Mouse (Mus musculus): ENCODE measurements at regions not wholly inside any gene's neighbourhood (a gene's known extent, or its start where the extent isn't known, plus 50 kb on each side); places are given as distances from the start of the nearest gene placed in this dataset.

DNA sequence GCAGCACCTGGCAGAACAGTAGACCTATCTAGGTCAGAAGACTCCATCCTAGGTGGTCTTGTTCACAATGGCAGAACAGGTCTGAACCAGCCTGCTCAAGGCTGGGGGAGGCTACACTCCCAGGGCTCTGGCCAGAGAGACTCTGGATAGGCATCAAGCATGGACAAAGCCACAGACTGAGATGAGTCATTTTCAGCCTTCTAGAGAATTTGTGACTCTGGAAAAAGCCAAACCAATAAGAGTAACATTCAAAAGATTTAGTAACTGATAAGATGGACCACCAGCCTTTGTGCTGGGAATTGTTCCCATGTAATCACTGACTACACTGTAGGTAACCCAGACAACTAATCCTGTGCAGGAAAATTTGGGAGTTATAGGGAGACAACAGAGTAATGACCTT is 320.3 kb upstream of the Gm9747 start:
- no peak for ATAC-seq
- no peak overlapping the region for H3K27ac ChIP-seq (ENCODE audit: low read length)
- no peaks in the 10 kb centered on the region for H3K4me1 ChIP-seq (ENCODE audit: control insufficient read depth, insufficient read depth, low read length)
- no peak overlapping the region for H3K4me3 ChIP-seq (ENCODE audit: low read depth, low read length)
- no peaks in the 10 kb centered on the region for H3K27me3 ChIP-seq (ENCODE audit: control insufficient read depth, insufficient read depth, low read depth, low read length)
- H3K36me3 ChIP-seq (ENCODE audit: control insufficient read depth, insufficient read depth, low read length) = no peaks in the 10 kb centered on the region
- H3K9me3 ChIP-seq (replicated peaks; ENCODE audit: control insufficient read depth, low read length, poor library complexity, severe bottlenecking) = no peaks in the 10 kb centered on the region
- H3K9ac ChIP-seq (ENCODE audit: low read depth, low read length) = no peak overlapping the region
- no peak overlapping the region for H3K4me2 ChIP-seq (ENCODE audit: low read length)

DNA sequence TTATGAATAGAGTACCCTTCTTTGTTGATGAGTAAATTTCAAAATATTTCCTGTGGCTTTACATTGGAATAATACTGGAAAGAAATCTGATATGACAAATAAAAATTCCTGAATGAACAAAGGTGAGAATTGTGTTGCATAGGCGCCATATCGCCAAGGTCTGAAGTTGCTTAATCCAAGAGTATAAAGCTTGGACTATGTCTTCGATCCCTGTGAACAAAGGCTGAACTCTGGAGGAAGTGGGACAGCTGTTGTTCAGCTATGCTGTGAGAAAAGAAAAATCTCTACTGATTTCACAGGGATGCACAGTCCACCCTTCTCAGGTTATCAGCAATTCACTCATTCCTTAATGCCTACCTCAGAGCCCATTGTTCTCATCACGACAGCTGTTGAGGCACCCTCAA is 319.3 kb upstream of the Gm9747 start:
- Histone ChIP-seq H3K27me3 (ENCODE audit: control insufficient read depth, insufficient read depth, low read depth, low read length) (no peaks in the 10 kb centered on the region), H3K4me1 (ENCODE audit: control insufficient read depth, insufficient read depth, low read length) (no peaks in the 10 kb centered on the region), H3K27ac (ENCODE audit: low read length) (no peak overlapping the region), H3K9me3 (replicated peaks; ENCODE audit: control insufficient read depth, low read length, poor library complexity, severe bottlenecking) (no peaks in the 10 kb centered on the region), H3K36me3 (ENCODE audit: control insufficient read depth, insufficient read depth, low read length) (no peaks in the 10 kb centered on the region), H3K4me2 (ENCODE audit: low read length) (no peak overlapping the region), H3K9ac (ENCODE audit: low read depth, low read length) (no peak overlapping the region), H3K4me3 (ENCODE audit: low read depth, low read length) (no peak overlapping the region)
- no peak for ATAC-seq
- WGBS = 86% methylated on average over 4 of the region's 4 CpGs

- Histone ChIP-seq H3K4me3 (ENCODE audit: low read depth, low read length) (no peak overlapping the region), H3K4me1 (ENCODE audit: control insufficient read depth, insufficient read depth, low read length) (no peaks in the 10 kb centered on the region), H3K9me3 (replicated peaks; ENCODE audit: control insufficient read depth, low read length, poor library complexity, severe bottlenecking) (no peaks in the 10 kb centered on the region), H3K4me2 (ENCODE audit: low read length) (no peak overlapping the region), H3K9ac (ENCODE audit: low read depth, low read length) (no peak overlapping the region), H3K36me3 (ENCODE audit: control insufficient read depth, insufficient read depth, low read length) (no peaks in the 10 kb centered on the region), H3K27me3 (ENCODE audit: control insufficient read depth, insufficient read depth, low read depth, low read length) (no peaks in the 10 kb centered on the region), H3K27ac (ENCODE audit: low read length) (no peak overlapping the region)
- WGBS = 80% methylated on average over 2 of the region's 2 CpGs
- no peak for ATAC-seq
Measured at GRCm38 (mm10) chr1:81916840-81917239, 316.1 kb upstream of the Gm9747 start.

DNA sequence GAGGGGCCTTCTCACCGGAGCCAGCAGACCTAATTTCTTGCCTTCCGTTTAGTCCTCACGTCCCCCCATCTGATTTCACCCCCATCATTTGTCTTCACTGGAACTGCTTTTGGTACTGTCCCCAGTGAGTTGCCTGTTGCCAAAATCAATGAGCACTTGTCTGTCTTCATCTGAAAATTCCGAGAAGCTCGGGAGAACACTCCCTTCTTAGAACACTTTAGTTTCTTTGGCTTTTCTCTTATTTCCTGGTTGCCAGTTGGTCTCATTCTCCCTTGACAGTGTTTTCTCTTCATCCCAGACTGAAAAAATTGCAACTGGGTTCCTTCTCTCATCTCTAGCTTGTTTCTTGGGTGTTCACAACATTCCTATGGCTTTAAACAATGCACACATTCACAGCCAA is 305.2 kb upstream of the Gm9747 start:
- Histone ChIP-seq H3K4me1 (ENCODE audit: control insufficient read depth, insufficient read depth, low read length) (no peaks in the 10 kb centered on the region), H3K27ac (ENCODE audit: low read length) (no peak overlapping the region), H3K4me3 (ENCODE audit: low read depth, low read length) (no peak overlapping the region), H3K9ac (ENCODE audit: low read depth, low read length) (no peak overlapping the region), H3K4me2 (ENCODE audit: low read length) (no peak overlapping the region), H3K36me3 (ENCODE audit: control insufficient read depth, insufficient read depth, low read length) (no peaks in the 10 kb centered on the region), H3K27me3 (ENCODE audit: control insufficient read depth, insufficient read depth, low read depth, low read length) (no peaks in the 10 kb centered on the region), H3K9me3 (replicated peaks; ENCODE audit: control insufficient read depth, low read length, poor library complexity, severe bottlenecking) (no peaks in the 10 kb centered on the region)
- WGBS = 92% methylated on average over 5 of the region's 5 CpGs
- ATAC-seq = no peak

GRCm38 (mm10) chr1:81933064-81933463 is 299.8 kb upstream of the Gm9747 start:
- no peaks in the 10 kb centered on the region for H3K36me3 ChIP-seq (ENCODE audit: control insufficient read depth, insufficient read depth, low read length)
- no peak overlapping the region for H3K4me2 ChIP-seq (ENCODE audit: low read length)
- H3K27ac ChIP-seq (ENCODE audit: low read length) = no peak overlapping the region
- H3K4me3 ChIP-seq (ENCODE audit: low read depth, low read length) = no peak overlapping the region
- ATAC-seq = no peak
- no peaks in the 10 kb centered on the region for H3K27me3 ChIP-seq (ENCODE audit: control insufficient read depth, insufficient read depth, low read depth, low read length)
- no peak overlapping the region for H3K9ac ChIP-seq (ENCODE audit: low read depth, low read length)
- no peaks in the 10 kb centered on the region for H3K4me1 ChIP-seq (ENCODE audit: control insufficient read depth, insufficient read depth, low read length)
- H3K9me3 ChIP-seq (replicated peaks; ENCODE audit: control insufficient read depth, low read length, poor library complexity, severe bottlenecking) = no peaks in the 10 kb centered on the region

- Histone ChIP-seq H3K4me3 (ENCODE audit: low read depth, low read length) (no peak overlapping the region), H3K4me2 (ENCODE audit: low read length) (no peak overlapping the region), H3K27me3 (ENCODE audit: control insufficient read depth, insufficient read depth, low read depth, low read length) (no peaks in the 10 kb centered on the region), H3K9me3 (replicated peaks; ENCODE audit: control insufficient read depth, low read length, poor library complexity, severe bottlenecking) (no peaks in the 10 kb centered on the region), H3K4me1 (ENCODE audit: control insufficient read depth, insufficient read depth, low read length) (no peaks in the 10 kb centered on the region), H3K27ac (ENCODE audit: low read length) (no peak overlapping the region), H3K36me3 (ENCODE audit: control insufficient read depth, insufficient read depth, low read length) (no peaks in the 10 kb centered on the region), H3K9ac (ENCODE audit: low read depth, low read length) (no peak overlapping the region)
- WGBS = 42% methylated on average over 5 of the region's 5 CpGs
- no peak for ATAC-seq
Measured at GRCm38 (mm10) chr1:81945236-81945635, 287.7 kb upstream of the Gm9747 start.

DNA sequence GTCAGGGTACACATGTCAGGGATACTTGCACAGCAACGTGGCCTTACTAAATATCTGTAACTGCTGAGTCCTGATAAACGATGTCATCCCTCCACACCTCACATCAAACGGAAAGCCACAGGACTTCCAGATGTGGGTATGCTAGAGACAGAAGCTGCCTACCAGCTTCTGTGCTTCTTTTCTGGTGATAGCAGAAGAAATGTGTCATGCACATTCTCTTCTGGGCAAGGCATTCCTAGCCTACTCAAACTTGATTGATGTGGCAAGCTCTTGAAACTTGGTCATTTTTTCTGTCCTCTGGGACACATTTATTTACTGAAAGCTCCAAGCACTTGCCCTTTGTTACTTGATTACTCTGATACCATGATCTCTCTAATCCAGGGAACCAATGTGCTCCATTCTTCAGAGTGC is 282.8 kb upstream of the Gm9747 start:
- Histone ChIP-seq H3K27me3 (ENCODE audit: control insufficient read depth, insufficient read depth, low read depth, low read length) (no peaks in the 10 kb centered on the region), H3K4me3 (ENCODE audit: low read depth, low read length) (no peak overlapping the region), H3K9me3 (replicated peaks; ENCODE audit: control insufficient read depth, low read length, poor library complexity, severe bottlenecking) (no peaks in the 10 kb centered on the region), H3K27ac (ENCODE audit: low read length) (no peak overlapping the region), H3K4me1 (ENCODE audit: control insufficient read depth, insufficient read depth, low read length) (no peaks in the 10 kb centered on the region), H3K4me2 (ENCODE audit: low read length) (no peak overlapping the region), H3K36me3 (ENCODE audit: control insufficient read depth, insufficient read depth, low read length) (no peaks in the 10 kb centered on the region), H3K9ac (ENCODE audit: low read depth, low read length) (no peak overlapping the region)
- ATAC-seq = no peak
- 78% methylated on average over 3 of the region's 3 CpGs for WGBS

DNA sequence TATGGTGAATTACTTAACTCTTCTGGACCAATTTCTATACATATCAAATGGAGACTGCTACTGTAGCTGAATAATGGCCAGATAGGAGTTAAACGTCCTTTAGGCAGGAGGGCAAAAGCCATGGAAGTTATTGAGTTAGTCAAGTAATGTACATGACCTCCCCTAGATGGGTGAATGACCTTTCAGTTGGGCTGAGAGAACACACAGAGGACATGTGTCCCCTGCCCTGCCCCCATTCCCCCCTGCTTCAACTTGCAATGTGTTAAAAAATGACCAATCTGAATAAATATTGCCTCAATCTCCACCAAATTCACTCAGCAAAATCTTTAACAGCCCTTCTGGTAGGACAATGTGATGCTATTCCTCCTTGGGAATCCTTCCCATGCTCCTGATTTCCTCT is 282.1 kb upstream of the Gm9747 start:
- no peak overlapping the region for H3K27ac ChIP-seq (ENCODE audit: low read length)
- no peak overlapping the region for H3K9ac ChIP-seq (ENCODE audit: low read depth, low read length)
- no peaks in the 10 kb centered on the region for H3K9me3 ChIP-seq (replicated peaks; ENCODE audit: control insufficient read depth, low read length, poor library complexity, severe bottlenecking)
- no peak overlapping the region for H3K4me3 ChIP-seq (ENCODE audit: low read depth, low read length)
- H3K27me3 ChIP-seq (ENCODE audit: control insufficient read depth, insufficient read depth, low read depth, low read length) = no peaks in the 10 kb centered on the region
- ATAC-seq = no peak
- 74% methylated on average over 1 of the region's 1 CpGs for WGBS
- H3K4me2 ChIP-seq (ENCODE audit: low read length) = no peak overlapping the region
- no peaks in the 10 kb centered on the region for H3K4me1 ChIP-seq (ENCODE audit: control insufficient read depth, insufficient read depth, low read length)
- H3K36me3 ChIP-seq (ENCODE audit: control insufficient read depth, insufficient read depth, low read length) = no peaks in the 10 kb centered on the region

DNA sequence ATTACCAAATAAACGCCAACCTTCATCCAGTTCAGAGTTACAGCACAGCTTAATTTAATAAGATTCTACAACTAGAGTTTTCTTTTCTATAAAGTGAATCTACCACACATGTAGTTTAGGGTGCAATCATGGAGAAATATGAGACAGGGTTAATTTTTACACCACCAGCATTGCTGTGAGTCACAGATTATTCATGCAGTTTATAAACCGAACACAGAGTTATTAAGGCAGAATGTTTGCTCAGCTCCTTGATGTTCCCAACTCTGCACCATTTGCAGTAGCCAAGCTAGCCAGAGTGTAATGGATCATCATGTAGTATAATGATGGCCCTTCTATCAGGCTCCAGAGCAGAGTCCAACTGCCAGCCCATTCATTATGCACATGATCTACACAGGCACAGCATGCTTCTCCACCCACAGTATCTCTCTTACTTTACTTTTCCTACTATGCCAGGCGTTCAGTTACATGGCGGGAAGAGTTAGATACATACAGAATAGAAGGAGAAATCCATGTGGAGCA is 281.4 kb upstream of the Gm9747 start:
- no peak overlapping the region for H3K27ac ChIP-seq (ENCODE audit: low read length)
- no peaks in the 10 kb centered on the region for H3K36me3 ChIP-seq (ENCODE audit: control insufficient read depth, insufficient read depth, low read length)
- no peaks in the 10 kb centered on the region for H3K4me1 ChIP-seq (ENCODE audit: control insufficient read depth, insufficient read depth, low read length)
- no peak overlapping the region for H3K4me3 ChIP-seq (ENCODE audit: low read depth, low read length)
- no peaks in the 10 kb centered on the region for H3K27me3 ChIP-seq (ENCODE audit: control insufficient read depth, insufficient read depth, low read depth, low read length)
- WGBS = 90% methylated on average over 4 of the region's 4 CpGs
- no peak overlapping the region for H3K4me2 ChIP-seq (ENCODE audit: low read length)
- no peak overlapping the region for H3K9ac ChIP-seq (ENCODE audit: low read depth, low read length)
- no peaks in the 10 kb centered on the region for H3K9me3 ChIP-seq (replicated peaks; ENCODE audit: control insufficient read depth, low read length, poor library complexity, severe bottlenecking)
- ATAC-seq = no peak

- Histone ChIP-seq H3K9me3 (replicated peaks; ENCODE audit: control insufficient read depth, low read length, poor library complexity, severe bottlenecking) (no peaks in the 10 kb centered on the region), H3K27me3 (ENCODE audit: control insufficient read depth, insufficient read depth, low read depth, low read length) (no peaks in the 10 kb centered on the region), H3K4me3 (ENCODE audit: low read depth, low read length) (no peak overlapping the region), H3K27ac (ENCODE audit: low read length) (no peak overlapping the region), H3K4me2 (ENCODE audit: low read length) (no peak overlapping the region), H3K4me1 (ENCODE audit: control insufficient read depth, insufficient read depth, low read length) (no peaks in the 10 kb centered on the region), H3K9ac (ENCODE audit: low read depth, low read length) (no peak overlapping the region), H3K36me3 (ENCODE audit: control insufficient read depth, insufficient read depth, low read length) (no peaks in the 10 kb centered on the region)
- ATAC-seq = peak; percentile 32; the same call in 1 of the 2 replicates
- 58% methylated on average over 3 of the region's 3 CpGs for WGBS
Measured at GRCm38 (mm10) chr1:81952095-81952494, 280.8 kb upstream of the Gm9747 start.

Measured in midbrain, embryonic 16.5 days (tissue).